Mouse (Mus musculus): ENCODE measurements at regions not wholly inside any gene's neighbourhood (a gene's known extent, or its start where the extent isn't known, plus 50 kb on each side); places are given as distances from the start of the nearest gene placed in this dataset.

DNA sequence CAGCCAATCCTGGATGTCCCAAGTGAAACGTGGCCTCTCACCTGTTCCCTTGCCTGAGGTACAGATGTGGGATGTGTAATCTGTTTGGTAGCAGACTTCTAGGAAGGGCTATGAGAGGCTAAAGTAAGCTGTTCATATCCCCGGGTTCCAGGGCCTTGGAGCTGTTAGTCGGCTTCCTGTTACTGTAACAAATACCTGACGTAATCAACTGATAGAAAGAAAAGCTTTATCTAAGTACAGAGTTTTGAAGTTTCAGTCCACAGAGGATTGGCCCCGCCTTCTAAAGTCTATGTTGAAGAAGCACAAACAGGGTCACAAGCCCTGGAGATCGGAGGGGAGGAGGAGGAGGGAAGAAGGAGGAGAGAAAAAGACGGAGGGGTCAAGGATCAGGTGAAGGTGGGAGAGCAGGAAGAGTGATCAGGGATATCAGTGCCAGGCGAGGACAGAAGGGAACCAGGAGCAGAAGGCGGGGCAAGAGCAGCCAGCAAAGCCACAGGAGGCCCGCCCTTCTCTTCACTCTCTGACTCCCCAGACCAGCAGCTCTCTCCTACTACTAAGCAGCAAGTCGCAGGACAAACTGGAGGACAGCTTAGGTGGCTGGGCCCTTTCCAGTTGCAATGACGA is 276.5 kb upstream of the Cdyl start:
- ChIA-PET POLR2A (no interaction called here), CTCF (no interaction called here)
- ATAC-seq, result no peak
- DNase-seq (ENCODE audit: low read depth, low spot score), result no peak
- no peak for TF ChIP-seq CTCF (IDR thresholded peaks at IDR 0.05)
- in situ Hi-C loops (cut with MboI; ENCODE audit: low pct_unique_long_range_greater_than_20kb), result no loop called here
- no peaks in the 10 kb centered on the region for H3K27me3 ChIP-seq

DNA sequence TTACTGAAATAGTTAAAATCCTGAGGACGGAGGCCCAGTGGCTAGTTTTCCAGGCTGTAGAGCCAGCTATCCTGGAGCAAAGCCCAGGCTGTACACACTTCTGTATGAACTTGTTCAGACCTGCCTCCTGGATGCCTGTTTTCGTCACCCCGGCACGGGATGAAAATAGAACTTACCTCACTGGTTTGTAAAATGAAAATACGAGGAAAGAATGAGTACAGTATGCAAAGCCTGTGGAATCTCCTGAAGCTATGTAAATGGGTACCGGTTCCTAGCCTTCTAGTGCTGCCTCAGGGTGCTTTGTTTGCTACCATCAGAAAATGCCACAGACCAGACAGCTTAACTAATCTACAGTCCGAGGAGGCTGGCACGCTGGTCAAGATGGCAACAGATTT is 276.0 kb upstream of the Cdyl start:
- no peaks in the 10 kb centered on the region for H3K27me3 ChIP-seq
- ChIA-PET CTCF (no interaction called here), POLR2A (no interaction called here)
- in situ Hi-C loops (cut with MboI; ENCODE audit: low pct_unique_long_range_greater_than_20kb), result no loop called here
- DNase-seq (ENCODE audit: low read depth, low spot score) (no peak), ATAC-seq (peak; percentile 51)
- TF ChIP-seq CTCF (IDR thresholded peaks at IDR 0.05), result no peak

DNA sequence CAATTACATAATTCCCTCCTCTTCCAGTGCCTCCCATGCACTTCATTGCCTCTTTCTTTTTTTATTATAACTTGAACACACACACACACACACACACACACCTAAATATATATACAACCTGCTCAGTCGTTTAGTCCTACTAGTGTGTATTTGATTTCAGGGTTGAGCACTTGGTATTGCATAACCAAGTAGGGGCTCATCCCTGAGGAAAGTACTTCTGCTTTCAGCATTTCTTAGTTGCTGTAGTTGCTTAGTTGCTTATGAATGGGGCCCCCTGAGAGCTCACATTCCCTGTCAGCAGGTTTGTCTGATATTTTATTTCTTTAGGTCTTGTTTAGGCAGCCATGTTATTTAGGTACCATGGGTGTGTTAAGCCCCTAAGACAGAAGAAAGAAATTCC is 271.3 kb upstream of the Cdyl start:
- ATAC-seq (no peak), DNase-seq (ENCODE audit: low read depth, low spot score) (no peak)
- POLR2A ChIA-PET, result interaction anchor here (0.7 kb wide), 1 partner anchor 955 kb away, joined by 3 read pairs; no protein-coding TSS in a partner anchor
- in situ Hi-C loops (cut with MboI; ENCODE audit: low pct_unique_long_range_greater_than_20kb), result no loop called here
- no peak for TF ChIP-seq CTCF (IDR thresholded peaks at IDR 0.05)
- CTCF ChIA-PET, result no interaction called here
- H3K27me3 ChIP-seq, result no peaks in the 10 kb centered on the region

GRCm38 (mm10) chr13:35389781-35390525 is 269.7 kb upstream of the Cdyl start:
- ChIA-PET POLR2A (no interaction called here), CTCF (no interaction called here)
- DNase-seq (ENCODE audit: low read depth, low spot score), result no peak
- no peak for ATAC-seq
- in situ Hi-C loops (cut with MboI; ENCODE audit: low pct_unique_long_range_greater_than_20kb), result no loop called here
- TF ChIP-seq CTCF (IDR thresholded peaks at IDR 0.05), result no peak
- H3K27me3 ChIP-seq, result no peaks in the 10 kb centered on the region

DNA sequence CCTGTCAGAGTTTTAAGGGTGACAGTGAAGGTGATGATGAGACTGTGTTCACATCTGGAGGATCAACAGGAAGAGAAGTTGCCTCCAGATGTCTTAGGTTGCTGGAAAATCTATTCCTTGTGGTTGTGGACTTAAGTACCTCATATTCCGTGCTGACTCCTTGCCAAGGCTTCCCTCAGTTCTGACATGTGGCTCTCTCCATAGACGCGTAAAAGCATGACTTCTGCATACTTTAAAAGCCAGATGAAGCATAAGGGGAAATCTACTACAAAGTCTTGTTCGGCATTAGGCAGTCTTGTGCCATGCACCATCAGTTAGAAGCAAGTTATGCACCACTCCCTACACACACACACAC is 269.1 kb upstream of the Cdyl start:
- TF ChIP-seq CTCF (IDR thresholded peaks at IDR 0.05), result no peak
- ChIA-PET POLR2A (no interaction called here), CTCF (no interaction called here)
- ATAC-seq (no peak), DNase-seq (ENCODE audit: low read depth, low spot score) (no peak)
- in situ Hi-C loops (cut with MboI; ENCODE audit: low pct_unique_long_range_greater_than_20kb), result no loop called here
- H3K27me3 ChIP-seq, result no peaks in the 10 kb centered on the region

- TF ChIP-seq CTCF (IDR thresholded peaks at IDR 0.05), result no peak
- DNase-seq (ENCODE audit: low read depth, low spot score) (no peak), ATAC-seq (no peak)
- CTCF ChIA-PET, result no interaction called here
- in situ Hi-C loops (cut with MboI; ENCODE audit: low pct_unique_long_range_greater_than_20kb), result no loop called here
- POLR2A ChIA-PET, result no interaction called here
- H3K27me3 ChIP-seq, result no peaks in the 10 kb centered on the region
Measured at GRCm38 (mm10) chr13:35392167-35392566, 267.5 kb upstream of the Cdyl start.

DNA sequence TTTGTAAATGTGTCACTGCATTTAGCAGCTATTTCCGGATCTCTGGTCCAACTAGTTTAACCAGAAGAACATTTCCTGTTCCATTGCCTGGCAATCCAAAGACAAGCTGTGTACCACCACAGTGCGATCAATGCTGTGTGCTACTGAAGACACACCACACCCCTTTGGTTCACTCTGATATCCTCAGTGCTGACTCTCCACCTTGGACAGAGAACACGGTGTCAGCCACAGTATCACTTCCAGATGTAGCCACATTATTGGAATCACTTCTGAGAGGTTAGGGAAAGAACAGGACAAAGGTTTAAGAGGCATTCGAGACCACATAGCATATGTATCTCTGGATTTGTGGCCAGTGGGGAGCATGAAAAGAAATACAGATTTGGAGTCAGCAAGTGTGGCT is 264.4 kb upstream of the Cdyl start:
- ATAC-seq, result no peak
- CTCF ChIA-PET, result interaction anchor here (1.4 kb wide), 1 partner anchor 552 kb away, joined by 3 read pairs; no protein-coding TSS in a partner anchor

GRCm38 (mm10) chr13:35395630-35396029 is 264.0 kb upstream of the Cdyl start:
- peak; percentile 98 for ATAC-seq
- TF ChIP-seq CTCF (IDR thresholded peaks at IDR 0.05), result no peak
- in situ Hi-C loops (cut with MboI; ENCODE audit: low pct_unique_long_range_greater_than_20kb), result no loop called here
- POLR2A ChIA-PET, result no interaction called here
- peak; percentile 95 for DNase-seq (ENCODE audit: low read depth, low spot score)
- H3K27me3 ChIP-seq, result no peaks in the 10 kb centered on the region
- CTCF ChIA-PET, result interaction anchor here (1.2 to 1.6 kb wide), 3 partner anchors 10 to 552 kb away, joined by 3 to 4 read pairs (median 4); no protein-coding TSS in a partner anchor

More for the DNA sequence above, 264.4 kb upstream of the Cdyl start:
- no peak for DNase-seq (ENCODE audit: low read depth, low spot score)
- no peak for TF ChIP-seq CTCF (IDR thresholded peaks at IDR 0.05)
- in situ Hi-C loops (cut with MboI; ENCODE audit: low pct_unique_long_range_greater_than_20kb), result no loop called here
- POLR2A ChIA-PET, result no interaction called here
- no peaks in the 10 kb centered on the region for H3K27me3 ChIP-seq

DNA sequence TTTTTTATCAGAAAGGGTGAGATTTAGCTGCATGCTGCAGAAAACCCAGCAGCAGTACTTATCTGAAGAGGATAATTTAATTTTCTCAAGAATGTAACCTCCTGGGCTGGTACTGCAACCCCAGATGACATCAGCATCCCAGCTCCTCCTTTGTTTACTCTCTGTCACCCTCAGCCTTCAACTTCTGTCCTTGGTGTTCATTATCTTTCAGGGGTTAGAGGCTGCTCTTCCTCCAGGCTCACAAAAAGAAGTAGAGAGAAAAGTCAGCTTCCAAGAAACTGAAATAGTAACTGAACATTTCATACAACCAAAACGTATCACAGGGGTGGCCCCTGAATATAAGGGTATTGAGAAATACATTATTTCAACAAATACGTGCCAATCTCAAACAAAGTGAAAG is 262.5 kb upstream of the Cdyl start:
- in situ Hi-C loops (cut with MboI; ENCODE audit: low pct_unique_long_range_greater_than_20kb), result no loop called here
- no peaks in the 10 kb centered on the region for H3K27me3 ChIP-seq
- TF ChIP-seq CTCF (IDR thresholded peaks at IDR 0.05), result no peak
- CTCF ChIA-PET, result interaction anchor here (0.7 to 1.6 kb wide), 2 partner anchors 67 to 164 kb away, joined by 3 to 4 read pairs; no protein-coding TSS in a partner anchor
- ATAC-seq (no peak), DNase-seq (ENCODE audit: low read depth, low spot score) (no peak)
- POLR2A ChIA-PET, result no interaction called here

GRCm38 (mm10) chr13:35398192-35398591 is 261.4 kb upstream of the Cdyl start:
- CTCF ChIA-PET, result no interaction called here
- in situ Hi-C loops (cut with MboI; ENCODE audit: low pct_unique_long_range_greater_than_20kb), result no loop called here
- TF ChIP-seq CTCF (IDR thresholded peaks at IDR 0.05), result no peak
- DNase-seq (ENCODE audit: low read depth, low spot score), result no peak
- no peaks in the 10 kb centered on the region for H3K27me3 ChIP-seq
- no peak for ATAC-seq
- POLR2A ChIA-PET, result no interaction called here

GRCm38 (mm10) chr13:35402856-35403255 is 256.8 kb upstream of the Cdyl start:
- ATAC-seq (no peak), DNase-seq (ENCODE audit: low read depth, low spot score) (no peak)
- CTCF ChIA-PET, result interaction anchor here (1.0 kb wide), 1 partner anchor 25 kb away, joined by 3 read pairs; no protein-coding TSS in a partner anchor
- H3K27me3 ChIP-seq, result no peaks in the 10 kb centered on the region
- in situ Hi-C loops (cut with MboI; ENCODE audit: low pct_unique_long_range_greater_than_20kb), result no loop called here
- TF ChIP-seq CTCF (IDR thresholded peaks at IDR 0.05), result no peak
- POLR2A ChIA-PET, result no interaction called here
